Mouse (Mus musculus) kidney, adult 11 months (tissue): ENCODE results near the gene B020011L13Rik.
"Not testable (repeated sequence)": the region's sequence is repeated elsewhere in the genome, so short reads cannot be mapped to it uniquely, and the experiment has no call there.

Experiments used
- DNase-seq: peaks from one replicate; pipeline ENCODE4 v3.0.0; 2022

B020011L13Rik gene

GRCm38 (mm10) chr1:117780833-117781232, at the start of gene B020011L13Rik:
Gene B020011L13Rik (plus strand): TSS chr1:117781133.
- not testable (repeated sequence) for DNase-seq

- not testable (repeated sequence) for DNase-seq
These were observed 35.3 kb downstream of the B020011L13Rik start for GRCm38 (mm10) chr1:117816271-117816670.

- DNase-seq: not testable (repeated sequence)
These were observed 48.8 kb downstream of the B020011L13Rik start, which contains the start of gene Gm28360 for GRCm38 (mm10) chr1:117829781-117830180. Gene Gm28360 (plus strand): TSS chr1:117830081.

- DNase-seq: not testable (repeated sequence)
These were observed 70.8 kb downstream of the B020011L13Rik start for GRCm38 (mm10) chr1:117851718-117852117.
